Mouse (Mus musculus): Measurements from ENCODE around the gene Cenps.
A peak's percentile ranks its signal among the peaks of the same experiment; 100 is the strongest.
"Not testable (repeated sequence)": the region's sequence is repeated elsewhere in the genome, so short reads cannot be mapped to it uniquely, and the experiment has no call there.

Cenps gene

DNA sequence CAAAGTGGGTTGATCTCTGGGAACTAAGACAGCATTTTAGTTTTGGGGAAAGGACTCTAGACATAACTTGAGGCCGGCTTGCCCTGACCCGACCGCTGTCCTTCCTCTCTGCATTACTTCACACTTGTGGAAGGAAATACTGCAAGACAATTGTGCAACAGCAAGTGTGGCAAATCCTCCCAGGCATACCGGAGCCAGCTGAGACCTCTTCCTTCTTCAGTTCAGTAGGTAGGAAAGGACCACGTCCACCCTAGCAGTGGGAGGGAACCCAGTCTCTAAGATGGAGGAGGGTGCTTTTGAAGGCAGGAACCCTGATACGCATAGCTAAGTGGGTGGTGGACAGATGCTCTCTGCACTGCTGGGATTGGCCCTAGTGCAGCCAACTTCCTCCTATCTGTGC lies 18.3 kb upstream of the Cenps start:
- peak; percentile 66 for DNase-seq

GRCm38 (mm10) chr4:149154859-149155258 lies 17.4 kb upstream of the Cenps start:
- DNase-seq: no peak

DNA sequence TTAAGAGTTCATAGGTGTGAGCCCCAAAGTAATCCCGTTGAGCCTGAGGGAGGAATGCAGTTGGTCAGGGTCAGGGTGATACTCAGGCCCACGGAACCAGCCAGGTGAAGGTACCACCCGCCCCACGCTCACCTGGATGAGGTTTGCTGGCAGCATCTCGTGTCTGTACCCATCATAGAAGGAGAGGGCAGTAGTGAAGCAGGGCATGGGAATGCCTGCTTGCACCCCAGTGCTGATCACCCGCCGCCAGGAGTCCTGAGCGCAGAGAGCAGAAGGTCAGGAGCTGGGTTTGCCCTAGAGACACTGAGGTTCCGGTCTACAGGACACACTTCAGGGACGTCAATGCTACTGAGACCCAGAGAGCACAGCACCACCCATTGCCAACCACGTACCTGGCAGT lies 13.3 kb upstream of the Cenps start:
- no peak for DNase-seq

DNA sequence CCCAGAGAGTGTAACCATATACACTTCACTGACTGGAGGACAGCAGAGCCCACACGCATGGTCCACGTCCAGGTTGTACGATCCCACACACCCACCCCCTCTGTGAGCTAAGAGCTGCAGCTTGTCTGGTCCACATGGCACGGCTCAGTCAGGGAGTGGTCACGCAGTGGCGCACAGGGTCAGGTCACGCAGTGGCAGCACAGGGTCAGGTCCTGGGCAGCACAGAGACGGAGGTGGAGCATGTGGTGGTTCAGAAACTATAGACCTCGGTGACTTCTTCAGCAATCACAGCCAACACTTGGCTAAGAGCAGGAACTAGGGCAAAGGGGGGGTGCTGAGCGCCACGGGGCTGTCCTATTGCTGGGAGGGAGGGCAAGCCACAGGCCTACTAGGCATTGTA lies 12.8 kb upstream of the Cenps start:
- no peak for DNase-seq

DNA sequence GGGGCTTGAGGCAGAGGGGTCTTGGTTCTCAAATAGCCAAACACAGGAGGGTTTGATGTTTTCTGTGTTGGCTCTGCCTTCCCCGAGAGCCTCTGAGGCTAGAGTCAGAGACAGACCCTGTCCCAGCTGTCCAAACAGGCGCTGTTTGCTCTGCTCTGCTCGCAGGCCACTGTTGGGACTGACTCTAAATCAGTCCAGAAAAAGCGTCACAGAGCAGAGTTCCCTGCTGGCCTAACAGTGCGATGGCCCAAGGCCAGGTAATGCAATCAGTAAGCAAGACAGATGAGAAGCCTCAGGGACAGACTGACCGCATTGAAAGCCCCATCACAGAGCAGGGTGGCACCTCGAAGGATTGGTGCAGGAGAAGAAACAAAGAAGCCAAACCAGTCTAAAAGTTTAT lies 12.2 kb upstream of the Cenps start:
- DNase-seq: no peak

DNA sequence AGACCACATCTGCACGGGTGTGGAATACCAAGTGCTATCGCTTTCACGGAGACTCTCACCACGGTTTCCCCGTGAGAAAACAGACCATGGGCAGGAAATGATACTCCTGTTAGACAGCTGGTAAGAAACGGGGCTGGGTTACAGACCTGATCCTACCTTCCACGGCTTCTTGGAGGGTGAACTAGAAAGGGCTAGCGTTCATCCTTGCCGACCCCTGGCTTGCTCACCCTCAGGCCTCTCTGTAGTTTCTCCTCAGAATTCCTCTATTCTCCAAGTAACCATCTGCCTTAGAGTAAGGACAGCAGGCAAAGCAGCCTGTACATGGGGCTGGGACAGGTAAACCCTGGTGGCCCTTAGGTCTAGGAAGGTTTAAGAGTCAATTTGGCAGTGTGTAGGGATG lies 11.8 kb upstream of the Cenps start:
- DNase-seq: no peak

GRCm38 (mm10) chr4:149148084-149148483 lies 10.7 kb upstream of the Cenps start:
- no peak for DNase-seq

DNA sequence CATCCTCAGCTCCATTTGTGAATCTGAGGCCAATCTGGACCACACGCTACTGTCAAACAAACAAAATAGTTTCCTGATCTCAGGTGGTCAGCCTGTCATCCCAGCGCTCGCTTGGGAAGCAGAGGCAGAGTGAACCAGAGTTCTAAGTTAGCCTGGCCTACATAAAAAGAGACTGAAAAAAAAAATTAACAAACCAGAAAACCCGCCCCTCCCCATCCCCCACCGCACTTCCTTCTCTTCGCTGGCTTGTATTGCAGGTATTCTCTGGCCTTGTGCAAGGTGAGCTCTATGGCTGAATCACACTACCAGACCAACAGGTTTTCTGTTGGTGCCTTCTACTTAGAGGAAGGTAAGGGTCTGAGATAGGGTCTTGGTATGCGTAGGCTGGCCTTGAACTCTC lies 10.1 kb upstream of the Cenps start:
- no peak for DNase-seq

DNA sequence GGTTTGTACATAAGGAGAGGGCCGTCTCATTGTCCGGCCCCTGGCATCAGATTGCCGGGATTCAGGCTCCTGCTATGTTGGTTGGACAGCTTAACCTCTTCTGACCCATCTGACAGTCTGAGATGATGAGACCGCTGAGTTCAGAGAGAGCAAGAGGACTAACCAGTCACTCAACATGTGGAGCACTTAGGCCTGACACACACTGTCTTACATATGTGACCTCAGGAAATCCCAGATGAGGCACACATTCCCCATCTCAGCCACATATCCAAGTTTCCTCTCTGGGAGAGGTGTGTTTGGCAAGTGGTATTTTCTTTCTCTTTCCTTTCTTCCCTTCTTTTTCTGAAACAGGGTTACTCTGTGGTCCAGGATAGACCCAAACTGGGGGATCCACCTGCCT lies 7.7 kb upstream of the Cenps start:
- DNase-seq: no peak

GRCm38 (mm10) chr4:149144459-149144858 lies 7.0 kb upstream of the Cenps start:
- peak; percentile 82 for DNase-seq

- DNase-seq: no peak
Observed at GRCm38 (mm10) chr4:149143594-149143993, 6.2 kb upstream of the Cenps start.

- no peak for DNase-seq
Observed at GRCm38 (mm10) chr4:149138515-149138914, 1.1 kb upstream of the Cenps start.

- no peak for DNase-seq
Observed at GRCm38 (mm10) chr4:149136116-149136850, 1.1 kb downstream of the Cenps start.

DNA sequence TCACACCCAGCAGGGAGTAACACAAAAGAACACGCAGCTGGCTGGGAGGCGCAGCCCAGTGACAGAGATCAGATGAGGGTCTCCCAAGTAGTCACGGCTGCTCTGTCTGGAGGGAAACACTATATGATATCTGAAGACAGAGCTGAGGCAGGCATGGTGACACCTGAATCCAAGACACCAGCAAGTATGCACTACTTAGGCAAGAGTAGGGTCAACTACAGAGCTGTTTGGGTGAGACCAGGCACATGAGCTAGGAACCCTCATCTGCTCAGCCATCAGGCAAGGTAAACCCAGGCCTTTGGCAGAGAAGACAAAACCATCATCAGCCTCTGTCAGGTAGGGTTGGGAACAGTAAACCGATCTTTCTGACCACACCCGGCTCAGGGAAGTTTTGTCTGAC lies 4.0 kb downstream of the Cenps start:
- DNase-seq: no peak

DNA sequence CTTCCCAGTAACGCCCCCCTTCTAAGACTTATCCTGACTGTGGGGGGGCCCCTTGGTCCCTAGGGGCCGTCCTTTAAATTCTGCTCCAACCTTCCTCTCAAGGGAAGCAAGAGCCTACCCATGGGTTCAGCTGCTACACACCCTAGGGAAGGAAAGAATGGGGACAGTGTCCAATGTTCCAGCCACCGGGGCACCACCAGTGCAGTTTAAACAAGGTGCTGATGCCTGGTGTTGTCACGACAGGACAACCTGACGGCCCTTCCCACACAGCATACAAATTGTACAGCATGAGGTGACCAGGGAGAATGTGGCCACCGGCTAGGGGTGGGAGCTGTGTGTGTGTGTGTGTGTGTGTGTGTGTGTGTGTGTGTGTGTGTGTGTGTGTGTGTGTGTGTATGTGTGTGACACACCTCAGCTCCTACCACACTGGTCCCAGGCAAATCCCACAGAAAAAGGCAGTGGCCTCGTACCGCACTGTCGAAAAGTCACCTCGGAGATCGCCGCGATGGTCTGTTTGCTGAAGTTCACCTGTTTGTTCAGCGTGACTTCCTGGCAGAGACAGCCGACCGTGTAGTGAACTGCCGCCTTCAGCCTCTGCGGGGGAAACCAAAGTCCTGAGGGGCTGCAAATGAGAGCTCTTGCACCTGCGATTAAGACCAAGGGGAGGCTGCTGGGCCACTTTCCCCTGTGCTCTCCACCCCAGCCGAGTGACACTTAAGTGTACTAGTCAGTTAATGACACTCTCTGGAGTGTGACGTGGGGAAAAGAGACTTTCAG lies 5.5 kb downstream of the Cenps start:
- DNase-seq: no peak

GRCm38 (mm10) chr4:149131021-149131752 lies 6.2 kb downstream of the Cenps start:
- DNase-seq: no peak

GRCm38 (mm10) chr4:149128467-149128866 lies 9.0 kb downstream of the Cenps start:
- no peak for DNase-seq

GRCm38 (mm10) chr4:149126663-149127062 lies 10.8 kb downstream of the Cenps start, which contains the start of gene Cort:
Gene Cort (minus strand): TSS chr4:149126763.
- no peak for DNase-seq

GRCm38 (mm10) chr4:149126115-149126509 lies 11.3 kb downstream of the Cenps start:
- DNase-seq: no peak

- DNase-seq: no peak
Observed at GRCm38 (mm10) chr4:149125341-149126114, 11.9 kb downstream of the Cenps start.

DNA sequence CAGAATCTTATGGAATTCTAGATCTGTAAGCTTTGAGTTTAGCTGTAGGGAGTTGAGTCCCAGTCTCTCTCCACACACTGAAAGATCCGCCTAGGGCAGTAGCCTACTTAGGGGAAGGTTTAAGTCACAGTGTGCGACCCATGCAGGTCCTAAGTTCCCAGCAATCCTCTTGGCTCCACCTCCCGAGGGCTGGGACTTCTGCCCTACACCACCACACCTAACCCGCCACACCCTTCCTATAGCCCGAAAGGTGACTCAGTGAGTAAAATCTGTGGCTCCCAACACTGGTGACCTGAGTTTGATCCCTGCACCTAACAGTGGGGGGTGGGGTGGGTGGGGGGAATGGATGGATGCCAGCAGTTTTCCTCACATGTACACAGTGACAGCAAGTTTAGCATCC lies 14.0 kb downstream of the Cenps start:
- no peak for DNase-seq

- not testable (repeated sequence) for DNase-seq
Observed at GRCm38 (mm10) chr4:149119978-149120562, 17.4 kb downstream of the Cenps start.
